Mouse (Mus musculus): ENCODE measurements around the gene Shc3. TPM values are rescaled to one million over a fixed set of nuclear protein-coding genes. Genes with fewer than 3 reads are reported as not detected.
A peak's percentile ranks its signal among the peaks of the same experiment; 100 is the strongest.

The Shc3 gene
- polyA plus RNA-seq, 1 experiment from 2014 or later, result 2.5 TPM

- Histone ChIP-seq H3K4me2 (ENCODE audit: low read depth, low read length) (no peak overlapping the region), H3K9ac (replicated peaks; ENCODE audit: low read length) (no peak overlapping the region), H3K4me3 (ENCODE audit: low read depth, low read length) (no peak overlapping the region), H3K27ac (replicated peaks; ENCODE audit: low read depth, low read length) (no peak overlapping the region), H3K4me1 (ENCODE audit: control insufficient read depth, insufficient read depth, low read length) (no peaks in the 10 kb centered on the region), H3K27me3 (ENCODE audit: control insufficient read depth, insufficient read depth, low read length) (no peaks in the 10 kb centered on the region), H3K36me3 (replicated peaks; ENCODE audit: control insufficient read depth, insufficient read depth, low read depth, low read length) (no peaks in the 10 kb centered on the region), H3K9me3 (replicated peaks; ENCODE audit: control insufficient read depth, low read length) (no peaks in the 10 kb centered on the region)
- ATAC-seq (replicated peaks; ENCODE audit: insufficient number of reproducible peaks, low FRiP score, low TSS enrichment, low read depth), result no peak
- WGBS, result 73% methylated on average over 14 of the region's 14 CpGs
- DNase-seq (ENCODE audit: low spot score), result no peak
These were observed 131.8 kb downstream of the Shc3 start for GRCm38 (mm10) chr13:51437105-51438085.

GRCm38 (mm10) chr13:51435146-51435545 is 134.1 kb downstream of the Shc3 start:
- H3K27me3 ChIP-seq (ENCODE audit: control insufficient read depth, insufficient read depth, low read length), result no peaks in the 10 kb centered on the region
- H3K4me3 ChIP-seq (ENCODE audit: low read depth, low read length), result no peak overlapping the region
- no peak overlapping the region for H3K9ac ChIP-seq (replicated peaks; ENCODE audit: low read length)
- H3K4me2 ChIP-seq (ENCODE audit: low read depth, low read length), result no peak overlapping the region
- no peaks in the 10 kb centered on the region; the same call in 1 of the 2 replicates for H3K36me3 ChIP-seq (replicated peaks; ENCODE audit: control insufficient read depth, insufficient read depth, low read depth, low read length)
- no peaks in the 10 kb centered on the region for H3K9me3 ChIP-seq (replicated peaks; ENCODE audit: control insufficient read depth, low read length)
- 64% methylated on average over 2 of the region's 2 CpGs for WGBS
- no peak overlapping the region for H3K27ac ChIP-seq (replicated peaks; ENCODE audit: low read depth, low read length)
- no peaks in the 10 kb centered on the region for H3K4me1 ChIP-seq (ENCODE audit: control insufficient read depth, insufficient read depth, low read length)
- no peak for DNase-seq (ENCODE audit: low spot score)
- ATAC-seq (replicated peaks; ENCODE audit: insufficient number of reproducible peaks, low FRiP score, low TSS enrichment, low read depth), result no peak

- H3K9me3 ChIP-seq (replicated peaks; ENCODE audit: control insufficient read depth, low read length), result no peaks in the 10 kb centered on the region
- no peak overlapping the region for H3K27ac ChIP-seq (replicated peaks; ENCODE audit: low read depth, low read length)
- H3K4me2 ChIP-seq (ENCODE audit: low read depth, low read length), result no peak overlapping the region
- H3K36me3 ChIP-seq (replicated peaks; ENCODE audit: control insufficient read depth, insufficient read depth, low read depth, low read length), result no peaks in the 10 kb centered on the region; the same call in 1 of the 2 replicates
- no peaks in the 10 kb centered on the region for H3K27me3 ChIP-seq (ENCODE audit: control insufficient read depth, insufficient read depth, low read length)
- DNase-seq (ENCODE audit: low spot score) (peak; percentile 68), ATAC-seq (replicated peaks; ENCODE audit: insufficient number of reproducible peaks, low FRiP score, low TSS enrichment, low read depth) (no peak)
- no peaks in the 10 kb centered on the region for H3K4me1 ChIP-seq (ENCODE audit: control insufficient read depth, insufficient read depth, low read length)
- 58% methylated on average over 2 of the region's 2 CpGs for WGBS
- H3K4me3 ChIP-seq (ENCODE audit: low read depth, low read length), result no peak overlapping the region
- no peak overlapping the region for H3K9ac ChIP-seq (replicated peaks; ENCODE audit: low read length)
These were observed 134.8 kb downstream of the Shc3 start for GRCm38 (mm10) chr13:51434460-51434859.

- ATAC-seq (replicated peaks; ENCODE audit: insufficient number of reproducible peaks, low FRiP score, low TSS enrichment, low read depth) (no peak), DNase-seq (ENCODE audit: low spot score) (no peak)
- no peaks in the 10 kb centered on the region for H3K27me3 ChIP-seq (ENCODE audit: control insufficient read depth, insufficient read depth, low read length)
- H3K36me3 ChIP-seq (replicated peaks; ENCODE audit: control insufficient read depth, insufficient read depth, low read depth, low read length), result no peaks in the 10 kb centered on the region; the same call in 1 of the 2 replicates
- H3K9me3 ChIP-seq (replicated peaks; ENCODE audit: control insufficient read depth, low read length), result no peaks in the 10 kb centered on the region
- H3K27ac ChIP-seq (replicated peaks; ENCODE audit: low read depth, low read length), result no peak overlapping the region
- no peak overlapping the region for H3K4me2 ChIP-seq (ENCODE audit: low read depth, low read length)
- WGBS, result 60% methylated on average over 3 of the region's 3 CpGs
- H3K4me1 ChIP-seq (ENCODE audit: control insufficient read depth, insufficient read depth, low read length), result no peaks in the 10 kb centered on the region
- H3K4me3 ChIP-seq (ENCODE audit: low read depth, low read length), result no peak overlapping the region
- no peak overlapping the region for H3K9ac ChIP-seq (replicated peaks; ENCODE audit: low read length)
These were observed 135.8 kb downstream of the Shc3 start for GRCm38 (mm10) chr13:51433371-51433770.

- no peak for ATAC-seq (replicated peaks; ENCODE audit: insufficient number of reproducible peaks, low FRiP score, low TSS enrichment, low read depth)
- WGBS, result 88% methylated on average over 4 of the region's 4 CpGs
- H3K36me3 ChIP-seq (replicated peaks; ENCODE audit: control insufficient read depth, insufficient read depth, low read depth, low read length), result no peaks in the 10 kb centered on the region; the same call in none of the 2 replicates
These were observed 143.4 kb downstream of the Shc3 start for GRCm38 (mm10) chr13:51425662-51426443.

GRCm38 (mm10) chr13:51424647-51425046 is 144.6 kb downstream of the Shc3 start:
- ATAC-seq (replicated peaks; ENCODE audit: insufficient number of reproducible peaks, low FRiP score, low TSS enrichment, low read depth) (no peak), DNase-seq (ENCODE audit: low spot score) (peak; percentile 87)
- Histone ChIP-seq H3K4me3 (ENCODE audit: low read depth, low read length) (no peak overlapping the region), H3K27ac (replicated peaks; ENCODE audit: low read depth, low read length) (no peak overlapping the region), H3K36me3 (replicated peaks; ENCODE audit: control insufficient read depth, insufficient read depth, low read depth, low read length) (peaks cover 2% of the 10 kb centered on the region), H3K4me2 (ENCODE audit: low read depth, low read length) (no peak overlapping the region), H3K27me3 (ENCODE audit: control insufficient read depth, insufficient read depth, low read length) (no peaks in the 10 kb centered on the region), H3K9ac (replicated peaks; ENCODE audit: low read length) (no peak overlapping the region), H3K9me3 (replicated peaks; ENCODE audit: control insufficient read depth, low read length) (no peaks in the 10 kb centered on the region), H3K4me1 (ENCODE audit: control insufficient read depth, insufficient read depth, low read length) (no peaks in the 10 kb centered on the region)
- WGBS, result 15% methylated on average over 5 of the region's 5 CpGs

More at GRCm38 (mm10) chr13:51425662-51426443, 143.4 kb downstream of the Shc3 start:
- H3K4me1 ChIP-seq (ENCODE audit: control insufficient read depth, insufficient read depth, low read length), result no peaks in the 10 kb centered on the region
- no peak overlapping the region for H3K9ac ChIP-seq (replicated peaks; ENCODE audit: low read length)
- H3K4me2 ChIP-seq (ENCODE audit: low read depth, low read length), result no peak overlapping the region
- H3K27ac ChIP-seq (replicated peaks; ENCODE audit: low read depth, low read length), result no peak overlapping the region
- no peak for DNase-seq (ENCODE audit: low spot score)
- no peak overlapping the region for H3K4me3 ChIP-seq (ENCODE audit: low read depth, low read length)
- H3K9me3 ChIP-seq (replicated peaks; ENCODE audit: control insufficient read depth, low read length), result no peaks in the 10 kb centered on the region
- H3K27me3 ChIP-seq (ENCODE audit: control insufficient read depth, insufficient read depth, low read length), result no peaks in the 10 kb centered on the region

- Histone ChIP-seq H3K27me3 (ENCODE audit: control insufficient read depth, insufficient read depth, low read length) (no peaks in the 10 kb centered on the region), H3K27ac (replicated peaks; ENCODE audit: low read depth, low read length) (no peak overlapping the region), H3K4me2 (ENCODE audit: low read depth, low read length) (no peak overlapping the region), H3K4me3 (ENCODE audit: low read depth, low read length) (no peak overlapping the region), H3K9me3 (replicated peaks; ENCODE audit: control insufficient read depth, low read length) (no peaks in the 10 kb centered on the region), H3K36me3 (replicated peaks; ENCODE audit: control insufficient read depth, insufficient read depth, low read depth, low read length) (peaks cover 5% of the 10 kb centered on the region), H3K4me1 (ENCODE audit: control insufficient read depth, insufficient read depth, low read length) (no peaks in the 10 kb centered on the region), H3K9ac (replicated peaks; ENCODE audit: low read length) (no peak overlapping the region)
- DNase-seq (ENCODE audit: low spot score), result no peak
- no peak for ATAC-seq (replicated peaks; ENCODE audit: insufficient number of reproducible peaks, low FRiP score, low TSS enrichment, low read depth)
- WGBS, result 75% methylated on average over 9 of the region's 9 CpGs
These were observed 145.6 kb downstream of the Shc3 start for GRCm38 (mm10) chr13:51423647-51424046.

Data from embryonic facial prominence, embryonic 11.5 days (tissue).